Mouse (Mus musculus) forebrain, embryonic 11.5 days (tissue): Measurements from ENCODE around the gene Atp6v1e1. TPM values are rescaled to one million over a fixed set of nuclear protein-coding genes. Genes with fewer than 3 reads are reported as not detected.

Experiments
- microRNA-seq: library from miRNA; unstranded; fragments of <30 nt; microRNA quantifications from one replicate; pipeline ENCODE4, GENCODE M21; 2016; ENCODE audit not compliant: insufficient number of aligned reads
- polyA plus RNA-seq: library from polyadenylated mRNA; unstranded; fragments of >200 nt; fragmentation: Nextera tagmentation; extraction: Ambion mirVana; gene quantifications from 2 replicates; pipeline ENCODE4 v1.2.1, GENCODE M21; 2014

The Atp6v1e1 gene
- polyA plus RNA-seq, 1 experiment from 2014 or later: 129 TPM

Small RNA genes within 50 kb of the gene (microRNA-seq; reads per million reads assigned to microRNA genes)
- gene Gm25193: not detected

Other genes with a start within 250 kb of the Atp6v1e1 start
- gene Cecr2, start 156.4 kb downstream of the Atp6v1e1 start, polyA plus RNA-seq: 20.4 and 22.0 TPM in 2 replicates
- gene Slc25a18, start 49.2 kb downstream of the Atp6v1e1 start, polyA plus RNA-seq: 0.45 and 0.47 TPM in 2 replicates
- gene Bcl2l13, start 13.4 kb upstream of the Atp6v1e1 start, polyA plus RNA-seq: 46.4 and 49.8 TPM in 2 replicates
- gene Bid, start 94.1 kb upstream of the Atp6v1e1 start, polyA plus RNA-seq: 15.0 and 16.0 TPM in 2 replicates